Mouse (Mus musculus): Measurements from ENCODE around the gene Adgrl2. TPM values are rescaled to one million over a fixed set of nuclear protein-coding genes. Genes with fewer than 3 reads are reported as not detected.

Adgrl2 gene
- total and polyA plus RNA-seq, 3 experiments: not detected

DNA sequence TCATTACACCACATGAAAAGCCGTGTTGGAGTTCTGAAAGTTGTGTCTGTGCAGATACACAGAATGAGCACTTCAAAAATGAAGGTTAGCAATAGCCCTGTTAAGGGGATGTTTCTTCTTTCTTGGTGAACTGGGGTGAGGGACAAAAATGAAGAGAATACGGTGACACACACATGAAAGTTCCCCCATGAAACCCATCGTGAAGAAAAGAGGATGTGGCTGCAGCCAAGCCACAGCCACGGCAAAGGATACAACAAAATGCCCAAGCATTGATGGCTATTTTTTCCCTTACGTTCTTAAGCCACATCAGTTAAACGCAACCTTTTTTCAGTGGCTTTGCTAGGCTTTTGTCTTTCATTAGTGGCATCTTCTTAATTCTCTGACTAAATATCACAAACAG, 57.2 kb downstream of the Adgrl2 start:
- H3K9ac ChIP-seq (ENCODE audit: control insufficient read depth, low read depth, low read length, poor library complexity, severe bottlenecking): no peak overlapping the region
- no peaks in the 10 kb centered on the region for H3K36me3 ChIP-seq (ENCODE audit: control insufficient read depth in 1 of 2, insufficient read depth in 2 of 2, low read length in 2 of 2)
- no peaks in the 10 kb centered on the region for H3K4me1 ChIP-seq (ENCODE audit: control insufficient read depth in 1 of 2, insufficient read depth in 2 of 2, low read length in 2 of 2)
- no peaks in the 10 kb centered on the region for H3K79me2 ChIP-seq (ENCODE audit: control insufficient read depth, insufficient read depth, low read length, poor library complexity)
- H3K9me3 ChIP-seq (replicated peaks; ENCODE audit: insufficient read depth, low read length): no peaks in the 10 kb centered on the region
- H3K27me3 ChIP-seq (ENCODE audit: control insufficient read depth in 1 of 2, insufficient read depth in 2 of 2, low read length in 2 of 2): no peaks in the 10 kb centered on the region
- DNase-seq (ENCODE audit: low read depth, low spot score): no peak
- no peak for TF ChIP-seq MAFK (IDR thresholded peaks at IDR 0.05; ENCODE audit: borderline replicate concordance, low read depth, low read length)
- no peak for TF ChIP-seq MEF2A (IDR thresholded peaks at IDR 0.05; ENCODE audit: extremely low read depth, insufficient replicate concordance, low read depth, low read length, poor library complexity, severe bottlenecking)
- no peak for TF ChIP-seq ZC3H11A (IDR thresholded peaks at IDR 0.05; ENCODE audit: low read depth, low read length)
- TF ChIP-seq UBTF (IDR thresholded peaks at IDR 0.05; ENCODE audit: borderline replicate concordance, insufficient read depth, low read depth, low read length): no peak
- no peak for TF ChIP-seq GATA1 (IDR thresholded peaks at IDR 0.05; ENCODE audit: low read depth, low read length)
- no peak for TF ChIP-seq MAZ (IDR thresholded peaks at IDR 0.05; ENCODE audit: low read depth, low read length)
- H3K4me3 ChIP-seq (ENCODE audit: control insufficient read depth in 1 of 2, insufficient read depth in 1 of 2, low read depth in 2 of 2, low read length in 2 of 2): no peak overlapping the region
- H3K27ac ChIP-seq (ENCODE audit: control insufficient read depth, low read depth, low read length): no peak overlapping the region

DNA sequence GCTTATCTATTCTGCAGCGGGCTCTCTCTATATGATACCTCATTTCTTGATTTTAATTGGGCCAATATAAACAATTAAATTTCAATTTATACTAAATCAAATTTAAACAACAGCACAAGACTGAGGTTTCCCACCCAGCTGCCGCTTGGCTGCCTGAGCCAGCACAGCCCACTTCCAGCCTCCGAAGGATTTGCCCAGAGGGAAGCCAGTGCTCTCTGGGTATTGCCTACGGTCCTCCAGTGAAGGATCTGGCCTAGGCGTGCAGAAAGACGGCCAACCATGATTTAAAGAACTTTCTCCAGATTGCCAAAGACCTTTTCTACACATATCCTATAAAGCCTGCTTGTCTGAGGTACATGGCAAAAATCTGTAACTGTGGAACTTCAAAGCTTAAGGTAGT, 59.4 kb downstream of the Adgrl2 start:
- no peak overlapping the region for H3K9ac ChIP-seq (ENCODE audit: control insufficient read depth, low read depth, low read length, poor library complexity, severe bottlenecking)
- no peaks in the 10 kb centered on the region for H3K4me1 ChIP-seq (ENCODE audit: control insufficient read depth in 1 of 2, insufficient read depth in 2 of 2, low read length in 2 of 2)
- H3K4me3 ChIP-seq (ENCODE audit: control insufficient read depth in 1 of 2, insufficient read depth in 1 of 2, low read depth in 2 of 2, low read length in 2 of 2): no peak overlapping the region
- H3K79me2 ChIP-seq (ENCODE audit: control insufficient read depth, insufficient read depth, low read length, poor library complexity): no peaks in the 10 kb centered on the region
- H3K36me3 ChIP-seq (ENCODE audit: control insufficient read depth in 1 of 2, insufficient read depth in 2 of 2, low read length in 2 of 2): no peaks in the 10 kb centered on the region
- no peak for TF ChIP-seq TCF12 (IDR thresholded peaks at IDR 0.05; ENCODE audit: low read depth, low read length)
- H3K27me3 ChIP-seq (ENCODE audit: control insufficient read depth in 1 of 2, insufficient read depth in 2 of 2, low read length in 2 of 2): no peaks in the 10 kb centered on the region
- DNase-seq (ENCODE audit: low read depth, low spot score): no peak
- H3K27ac ChIP-seq (ENCODE audit: control insufficient read depth, low read depth, low read length): no peak overlapping the region
- no peaks in the 10 kb centered on the region for H3K9me3 ChIP-seq (replicated peaks; ENCODE audit: insufficient read depth, low read length)

GRCm38 (mm10) chr3:148926330-148926729, 64.0 kb downstream of the Adgrl2 start:
- no peaks in the 10 kb centered on the region for H3K27me3 ChIP-seq (ENCODE audit: control insufficient read depth in 1 of 2, insufficient read depth in 2 of 2, low read length in 2 of 2)
- no peaks in the 10 kb centered on the region for H3K9me3 ChIP-seq (replicated peaks; ENCODE audit: insufficient read depth, low read length)
- no peaks in the 10 kb centered on the region for H3K36me3 ChIP-seq (ENCODE audit: control insufficient read depth in 1 of 2, insufficient read depth in 2 of 2, low read length in 2 of 2)
- TF ChIP-seq MYC (IDR thresholded peaks at IDR 0.05; ENCODE audit: low read depth, low read length) (no peak), TCF12 (IDR thresholded peaks at IDR 0.05; ENCODE audit: low read depth, low read length) (no peak), JUND (IDR thresholded peaks at IDR 0.05; ENCODE audit: low read depth, low read length) (no peak), POLR2AphosphoS5 (IDR thresholded peaks at IDR 0.05; ENCODE audit: borderline replicate concordance, low read depth, low read length) (no peak), ZMIZ1 (IDR thresholded peaks at IDR 0.05; ENCODE audit: low read depth, low read length) (no peak), E2F4 (IDR thresholded peaks at IDR 0.05; ENCODE audit: borderline replicate concordance, low read depth, low read length) (no peak)
- no peaks in the 10 kb centered on the region for H3K4me1 ChIP-seq (ENCODE audit: control insufficient read depth in 1 of 2, insufficient read depth in 2 of 2, low read length in 2 of 2)
- H3K4me3 ChIP-seq (ENCODE audit: control insufficient read depth in 1 of 2, insufficient read depth in 1 of 2, low read depth in 2 of 2, low read length in 2 of 2): no peak overlapping the region
- H3K27ac ChIP-seq (ENCODE audit: control insufficient read depth, low read depth, low read length): no peak overlapping the region
- DNase-seq (ENCODE audit: low read depth, low spot score): no peak
- no peak overlapping the region for H3K9ac ChIP-seq (ENCODE audit: control insufficient read depth, low read depth, low read length, poor library complexity, severe bottlenecking)
- H3K79me2 ChIP-seq (ENCODE audit: control insufficient read depth, insufficient read depth, low read length, poor library complexity): no peaks in the 10 kb centered on the region

Measured in MEL (cell line).